Mouse (Mus musculus) Patski (cell line): ENCODE data around the gene Dact3. TPM values are rescaled to one million over a fixed set of nuclear protein-coding genes. Genes with fewer than 3 reads are reported as not detected.

Experiments used
- ATAC-seq: fragments of 100-300 bp; one replicate; pipeline ENCODE4 v1.8.0; 2021
- CTCF ChIA-PET: fragments of 350-600 bp; sonication (Branson Sonifier 250); formaldehyde crosslinking; loops from one replicate; lab custom pipeline; 2022; ENCODE audit warnings: inconsistent platforms; lab: Charles Lee
- POLR2A ChIA-PET: fragments of 350-600 bp; sonication (Branson Sonifier 250); formaldehyde crosslinking; loops from one replicate; lab custom pipeline; 2022; ENCODE audit warnings: antibody characterized with exemption, inconsistent platforms; lab: Charles Lee
- DNase-seq: peaks from one replicate; pipeline ENCODE4 v3.0.0-alpha.2; 2011; ENCODE audit warnings: low read depth, low spot score
- H3K27me3 ChIP-seq: fragments of 371-371 bp; one replicate; pipeline ENCODE4 v1.5.1; 2021
- CTCF ChIP-seq: fragments of 100-300 bp; IDR thresholded peaks from one replicate; pipeline ENCODE4 v1.5.1; 2021
- in situ Hi-C: fragments of 300-500 bp; cut with MboI; formaldehyde crosslinking; loops from 3 replicates; pipeline ENCODE4 v1.11.1; 2018; ENCODE audit warnings: low pct_unique_long_range_greater_than_20kb, mixed read lengths
- polyA plus RNA-seq: library from polyadenylated mRNA; unstranded; gene quantifications from one replicate; pipeline ENCODE4 v1.2.3, GENCODE M21; 2021

Dact3 gene
- polyA plus RNA-seq, 1 experiment from 2014 or later, result 2.2 TPM

GRCm38 (mm10) chr7:16851636-16852035 lies 23.5 kb upstream of the Dact3 start:
- H3K27me3 ChIP-seq, result no peaks in the 10 kb centered on the region
- ATAC-seq, result no peak
- TF ChIP-seq CTCF, result no peak
- no peak for DNase-seq
- in situ Hi-C loops, result no loop called here
- ChIA-PET POLR2A (no interaction called here), CTCF (interaction anchor here (0.9 to 1.4 kb wide), 2 partner anchors 8 to 22 kb away, joined by 4 to 7 read pairs; no protein-coding TSS in a partner anchor)

- no peak for DNase-seq
These were observed 21.8 kb upstream of the Dact3 start for GRCm38 (mm10) chr7:16853302-16853831.

GRCm38 (mm10) chr7:16858336-16858735 lies 16.8 kb upstream of the Dact3 start:
- DNase-seq (no peak), ATAC-seq (no peak)
- ChIA-PET POLR2A (no interaction called here), CTCF (no interaction called here)
- in situ Hi-C loops, result no loop called here
- peak; percentile 77 for TF ChIP-seq CTCF
- H3K27me3 ChIP-seq, result no peaks in the 10 kb centered on the region

More at GRCm38 (mm10) chr7:16853302-16853831, 21.8 kb upstream of the Dact3 start:
- in situ Hi-C loops, result no loop called here
- no peaks in the 10 kb centered on the region for H3K27me3 ChIP-seq
- no peak for ATAC-seq
- CTCF ChIA-PET, result interaction anchor here (1.1 to 1.8 kb wide), 2 partner anchors 10 to 23 kb away, joined by 3 to 5 read pairs; no protein-coding TSS in a partner anchor
- no peak for TF ChIP-seq CTCF
- POLR2A ChIA-PET, result no interaction called here

- CTCF ChIA-PET, result interaction anchor here (0.6 to 2.0 kb wide), 8 partner anchors 8 to 38 kb away, joined by 3 to 6 read pairs (median 4); partner anchors contain the start of gene Prkd2
- DNase-seq (no peak), ATAC-seq (no peak)
- no peaks in the 10 kb centered on the region for H3K27me3 ChIP-seq
- in situ Hi-C loops, result no loop called here
- POLR2A ChIA-PET, result no interaction called here
- TF ChIP-seq CTCF, result peak; percentile 64
These were observed 15.0 kb upstream of the Dact3 start for GRCm38 (mm10) chr7:16859902-16860651.

- no peak for TF ChIP-seq CTCF
- ChIA-PET CTCF (interaction anchor here (0.9 kb wide), 1 partner anchor 46 kb away, joined by 3 read pairs; no protein-coding TSS in a partner anchor), POLR2A (no interaction called here)
- H3K27me3 ChIP-seq, result no peaks in the 10 kb centered on the region
- in situ Hi-C loops, result no loop called here
- no peak for ATAC-seq
- DNase-seq, result no peak
These were observed 7.6 kb upstream of the Dact3 start for GRCm38 (mm10) chr7:16867488-16867887.

- POLR2A ChIA-PET, result no interaction called here
- no peak for ATAC-seq
- H3K27me3 ChIP-seq, result no peaks in the 10 kb centered on the region
- in situ Hi-C loops, result no loop called here
- TF ChIP-seq CTCF, result no peak
- DNase-seq, result no peak
- CTCF ChIA-PET, result interaction anchor here (0.9 to 1.1 kb wide), 2 partner anchors 22 to 44 kb away, joined by 4 read pairs; partner anchors contain the start of gene Gng8
These were observed 5.6 kb upstream of the Dact3 start for GRCm38 (mm10) chr7:16869497-16869896.

GRCm38 (mm10) chr7:16871600-16871999 lies 3.5 kb upstream of the Dact3 start:
- ATAC-seq, result no peak
- ChIA-PET CTCF (interaction anchor here (1.7 kb wide), 1 partner anchor 9 kb away, joined by 5 read pairs; no protein-coding TSS in a partner anchor), POLR2A (no interaction called here)
- in situ Hi-C loops, result no loop called here
- TF ChIP-seq CTCF, result no peak
- H3K27me3 ChIP-seq, result no peaks in the 10 kb centered on the region
- no peak for DNase-seq

- no peak for DNase-seq
- no peak for TF ChIP-seq CTCF
- ChIA-PET POLR2A (no interaction called here), CTCF (interaction anchor here (1.7 kb wide), 1 partner anchor 10 kb away, joined by 5 read pairs; no protein-coding TSS in a partner anchor)
- no peaks in the 10 kb centered on the region for H3K27me3 ChIP-seq
- no peak for ATAC-seq
- in situ Hi-C loops, result no loop called here
These were observed 2.6 kb upstream of the Dact3 start for GRCm38 (mm10) chr7:16872478-16872877.

- no peak for TF ChIP-seq CTCF
- POLR2A ChIA-PET, result no interaction called here
- CTCF ChIA-PET, result interaction anchor here (0.6 to 2.2 kb wide), 12 partner anchors 11 to 143 kb away, joined by 3 to 17 read pairs (median 6); partner anchors contain the start of genes Calm3 and Gng8
- ATAC-seq (no peak), DNase-seq (no peak)
- H3K27me3 ChIP-seq, result no peaks in the 10 kb centered on the region
- in situ Hi-C loops, result no loop called here
These were observed 1.7 kb upstream of the Dact3 start for GRCm38 (mm10) chr7:16873392-16873791.

- no peaks in the 10 kb centered on the region for H3K27me3 ChIP-seq
- peak; percentile 97 for TF ChIP-seq CTCF
- CTCF ChIA-PET, result interaction anchor here (0.6 to 2.2 kb wide), 15 partner anchors 10 to 142 kb away, joined by 3 to 17 read pairs (median 5); partner anchors contain the start of genes Calm3 and Gng8
- ATAC-seq (peak; percentile 32), DNase-seq (peak; percentile 37)
- in situ Hi-C loops, result no loop called here
- POLR2A ChIA-PET, result no interaction called here
These were observed 927 bp upstream of the Dact3 start for GRCm38 (mm10) chr7:16874190-16874589.
